Mouse (Mus musculus) CD8-positive naive resting alpha-beta T cell, adult 2 months (primary cell): ENCODE data around the gene Olfr1306.

Experiments used
- DNase-seq, 2 experiments: peaks; one replicate each; pipeline ENCODE4 v3.0.0; 2022; ENCODE audit warnings: low read depth in 2 of 2, low spot score in 2 of 2

The Olfr1306 gene

GRCm38 (mm10) chr2:111916171-111916570 is at the start of gene Olfr1306:
TSS of gene Olfr1306 (minus strand) at chr2:111916271.
- no peak for DNase-seq

GRCm38 (mm10) chr2:111964844-111965243 is 48.8 kb upstream of the Olfr1306 start, which contains the start of gene Olfr1308:
TSS of gene Olfr1308 (minus strand) at chr2:111964944.
- DNase-seq, result no peak

GRCm38 (mm10) chr2:111949340-111949739 is 33.3 kb upstream of the Olfr1306 start, which contains the start of gene Olfr1307:
TSS of gene Olfr1307 (minus strand) at chr2:111949440.
- no peak for DNase-seq

- DNase-seq, result no peak
Observed at GRCm38 (mm10) chr2:111877049-111877448, 39.0 kb downstream of the Olfr1306 start, which contains the start of gene Olfr1305. TSS of gene Olfr1305 (minus strand) at chr2:111877149.
